In genomic region chr13:19394171-19394570, GRCm38 (mm10) we compare ENCODE assay signal across 8 mouse cellular contexts. TPM values are rescaled to one million over a fixed set of nuclear protein-coding genes. Genes with fewer than 3 reads are reported as not detected.
DNase-seq lines count a peak whose midpoint lies in the region; ATAC-seq and TF ChIP-seq lines count a peak whose summit lies in the region.

No protein-coding gene starts in this region.

- H3K4me2 ChIP-seq in embryonic facial prominence, embryonic 12.5 days (replicated peaks): peak overlapping the region; percentile 59
- H3K4me2 ChIP-seq in kidney, postnatal 0 days (ENCODE audit: low read length): peak overlapping the region; percentile 69

- H3K4me1 ChIP-seq in kidney, adult 2 months (ENCODE audit: control insufficient read depth, insufficient read depth, low read length): peaks cover 16% of the 10 kb centered on the region
- peaks cover 15% of the 10 kb centered on the region for H3K4me1 ChIP-seq in embryonic facial prominence, embryonic 12.5 days
- 0 out of 2 replicates have a peak, but pooled peaks cover 7% of the 10 kb centered on the region for H3K4me1 ChIP-seq in kidney, postnatal 0 days (replicated peaks; ENCODE audit: insufficient read depth, low read length)

- TF ChIP-seq POLR2A in kidney, adult 2 months (IDR thresholded peaks at IDR 0.05; ENCODE audit: low read depth, low read length): no peak

- ATAC-seq in embryonic facial prominence, embryonic 12.5 days (ENCODE audit: insufficient number of reproducible peaks, insufficient read depth, low FRiP score, low TSS enrichment): no peak
- ATAC-seq in kidney, postnatal 0 days (replicated peaks; ENCODE audit: low FRiP score, low read depth): no peak
- no peak for ATAC-seq in activated CD4-positive, CD25-positive, alpha-beta regulatory T cell, adult 4 months

- no peak overlapping the region for H3K27ac ChIP-seq in kidney, adult 2 months (ENCODE audit: insufficient read depth, low read depth, low read length)
- H3K27ac ChIP-seq in embryonic facial prominence, embryonic 12.5 days: no peak overlapping the region
- H3K27ac ChIP-seq in kidney, postnatal 0 days: no peak overlapping the region

- no peaks in the 10 kb centered on the region for H3K27me3 ChIP-seq in kidney, adult 2 months (replicated peaks; ENCODE audit: control insufficient read depth, insufficient read depth, low read length)
- H3K27me3 ChIP-seq in embryonic facial prominence, embryonic 12.5 days: no peaks in the 10 kb centered on the region
- H3K27me3 ChIP-seq in kidney, postnatal 0 days (ENCODE audit: insufficient read depth, low read length): no peaks in the 10 kb centered on the region

- DNase-seq in kidney, adult 2 months: peak; percentile 32
- no peak for DNase-seq in kidney, adult 9 months
- DNase-seq in kidney, postnatal 0 days (ENCODE audit: low spot score): peak; percentile 83
- peak; percentile 78 for DNase-seq in lung, postnatal 36 days
- no peak for DNase-seq in adrenal gland, adult 8-10 months
- DNase-seq in thymus, postnatal 4 days: no peak

- WGBS in kidney, adult 2 months: 23% methylated on average over 4 of the region's 4 CpGs
- WGBS in embryonic facial prominence, embryonic 12.5 days: 32% methylated on average over 4 of the region's 4 CpGs
- 11% methylated on average over 4 of the region's 4 CpGs for WGBS in kidney, postnatal 0 days

- H3K4me3 ChIP-seq in kidney, adult 2 months (ENCODE audit: insufficient read depth, low read depth, low read length): peak overlapping the region; percentile 31; the same call in 1 of the 2 replicates
- peak overlapping the region; percentile 91; the same call in 1 of the 2 replicates for H3K4me3 ChIP-seq in embryonic facial prominence, embryonic 12.5 days
- H3K4me3 ChIP-seq in kidney, postnatal 0 days (replicated peaks; ENCODE audit: low read depth, low read length): no peak overlapping the region

- no peak overlapping the region for H3K9ac ChIP-seq in embryonic facial prominence, embryonic 12.5 days
- no peak overlapping the region for H3K9ac ChIP-seq in kidney, postnatal 0 days (ENCODE audit: low read depth, low read length)

- no peak for TF ChIP-seq CTCF in kidney, adult 2 months (conservative IDR thresholded peaks at IDR 0.05; ENCODE audit: insufficient read depth, insufficient read length, low read depth, low read length)
- no peak for TF ChIP-seq CTCF in kidney, postnatal 0 days (IDR thresholded peaks at IDR 0.05; ENCODE audit: low read depth)

- H3K36me3 ChIP-seq in kidney, adult 2 months (ENCODE audit: control insufficient read depth, insufficient read depth, low read length): no peaks in the 10 kb centered on the region
- H3K36me3 ChIP-seq in embryonic facial prominence, embryonic 12.5 days: peaks cover 5% of the 10 kb centered on the region
- no peaks in the 10 kb centered on the region for H3K36me3 ChIP-seq in kidney, postnatal 0 days (ENCODE audit: insufficient read depth, low read length)

- no peaks in the 10 kb centered on the region for H3K9me3 ChIP-seq in embryonic facial prominence, embryonic 12.5 days
- no peaks in the 10 kb centered on the region for H3K9me3 ChIP-seq in kidney, postnatal 0 days (replicated peaks; ENCODE audit: low read length)

RNA-seq across cellular contexts. Expression of gene Stard3nl, which starts 1.4 kb away (rescaled TPM):
- polyA plus RNA-seq in kidney, adult 2 months (2012; rRNA removed): 21.8 and 30.3 TPM in 2 replicates
- 116 and 127 TPM in 2 replicates for polyA plus RNA-seq in embryonic facial prominence, embryonic 12.5 days (2016; fragmentation: Nextera tagmentation; extraction: Ambion mirVana)
- 87.8 and 91.9 TPM in 2 replicates for polyA plus RNA-seq in kidney, postnatal 0 days (2015; fragmentation: Nextera tagmentation; extraction: Ambion mirVana)
- total RNA-seq in adrenal gland, adult 8-10 months (2022): 10 to 100 TPM; 37.0 to 46.0 (median 38.9) TPM
- 10 to 100 TPM; 59.4 to 61.0 TPM for polyA plus RNA-seq in activated CD4-positive, CD25-positive, alpha-beta regulatory T cell, adult 4 months (2017; shearing (Covaris generic))

Comparison
In these comparisons a context has a peak if more than half of its experiments do, and no peak if none do; other contexts are left out.
1. DNase-seq: peak in kidney, adult 2 months (single experiment), kidney, postnatal 0 days (single experiment) and lung, postnatal 36 days (single experiment); none in kidney, adult 9 months (single experiment), adrenal gland, adult 8-10 months (single experiment) and thymus, postnatal 4 days (single experiment).